Mouse (Mus musculus): ENCODE results near the gene 4930447C04Rik. TPM values are rescaled to one million over a fixed set of nuclear protein-coding genes. Genes with fewer than 3 reads are reported as not detected.
A peak's percentile ranks its signal among the peaks of the same experiment; 100 is the strongest.

The 4930447C04Rik gene
- total RNA-seq (2021): under 1 TPM; 0.30 to 0.47 TPM
- polyA plus RNA-seq (2012; rRNA removed): 0.23 TPM in 1 of 2 replicates, not detected in the other
- long read RNA-seq: 0 reads

GRCm38 (mm10) chr12:72940071-72940821, at the start of gene 4930447C04Rik:
Gene 4930447C04Rik, minus strand, starts transcription at chr12:72940774.
- H3K36me3 ChIP-seq (ENCODE audit: control insufficient read depth, insufficient read depth, low read length): no peaks in the 10 kb centered on the region
- 3% methylated on average over 39 of the region's 39 CpGs for WGBS
- no peak within 1 kb of the TSS for H3K4me3 ChIP-seq
- no peak for TF ChIP-seq POLR2A (IDR thresholded peaks at IDR 0.05; ENCODE audit: insufficient read depth, low read depth, low read length)
- TF ChIP-seq CTCF (IDR thresholded peaks at IDR 0.05): no peak
- no peaks in the 10 kb centered on the region for H3K79me2 ChIP-seq (replicated peaks; ENCODE audit: control insufficient read depth, insufficient read depth, low read length)
- intact Hi-C loops (cut with DNase I): no loop called here
- no peak for DNase-seq
- no peaks in the 10 kb centered on the region for H3K4me1 ChIP-seq (ENCODE audit: control insufficient read depth, insufficient read depth, low read length)
- H3K27ac ChIP-seq: no peak within 1 kb of the TSS
- H3K9ac ChIP-seq (ENCODE audit: low read depth, low read length): no peak within 1 kb of the TSS
- peaks cover 28% of the 10 kb centered on the region for H3K27me3 ChIP-seq (ENCODE audit: control insufficient read depth, insufficient read depth, low read length)

GRCm38 (mm10) chr12:72983071-72983857, 42.7 kb upstream of the 4930447C04Rik start:
- no peak for TF ChIP-seq CTCF (IDR thresholded peaks at IDR 0.05)
- TF ChIP-seq POLR2A (IDR thresholded peaks at IDR 0.05; ENCODE audit: insufficient read depth, low read depth, low read length): no peak
- TF ChIP-seq EP300 (IDR thresholded peaks at IDR 0.05; ENCODE audit: insufficient read depth, low read depth, low read length): no peak
- Histone ChIP-seq H3K27me3 (ENCODE audit: control insufficient read depth, insufficient read depth, low read length) (no peaks in the 10 kb centered on the region), H3K9ac (ENCODE audit: low read depth, low read length) (no peak overlapping the region), H3K27ac (peak overlapping the region; percentile 75), H3K36me3 (ENCODE audit: control insufficient read depth, insufficient read depth, low read length) (peaks cover 7% of the 10 kb centered on the region), H3K4me1 (ENCODE audit: control insufficient read depth, insufficient read depth, low read length) (peaks cover 8% of the 10 kb centered on the region), H3K4me3 (no peak overlapping the region), H3K79me2 (replicated peaks; ENCODE audit: control insufficient read depth, insufficient read depth, low read length) (no peaks in the 10 kb centered on the region)
- intact Hi-C loops (cut with DNase I): no loop called here
- WGBS: 38% methylated on average over 8 of the region's 8 CpGs
- peak; percentile 28 to 48 for DNase-seq

- TF ChIP-seq EP300 (IDR thresholded peaks at IDR 0.05; ENCODE audit: insufficient read depth, low read depth, low read length) (no peak), CTCF (IDR thresholded peaks at IDR 0.05) (no peak), POLR2A (IDR thresholded peaks at IDR 0.05; ENCODE audit: insufficient read depth, low read depth, low read length) (no peak)
- peaks cover 7% of the 10 kb centered on the region for H3K36me3 ChIP-seq (ENCODE audit: control insufficient read depth, insufficient read depth, low read length)
- no peaks in the 10 kb centered on the region for H3K79me2 ChIP-seq (replicated peaks; ENCODE audit: control insufficient read depth, insufficient read depth, low read length)
- H3K27ac ChIP-seq: peak overlapping the region; percentile 75
- intact Hi-C loops (cut with DNase I): no loop called here
- H3K4me3 ChIP-seq: no peak overlapping the region
- 70% methylated on average over 10 of the region's 10 CpGs for WGBS
- H3K4me1 ChIP-seq (ENCODE audit: control insufficient read depth, insufficient read depth, low read length): peaks cover 8% of the 10 kb centered on the region
- H3K9ac ChIP-seq (ENCODE audit: low read depth, low read length): no peak overlapping the region
- peak; percentile 27 to 31 for DNase-seq
- H3K27me3 ChIP-seq (ENCODE audit: control insufficient read depth, insufficient read depth, low read length): no peaks in the 10 kb centered on the region
Observed at GRCm38 (mm10) chr12:72982616-72983015, 42.0 kb upstream of the 4930447C04Rik start.

- H3K9ac ChIP-seq (ENCODE audit: low read depth, low read length): no peak overlapping the region
- H3K79me2 ChIP-seq (replicated peaks; ENCODE audit: control insufficient read depth, insufficient read depth, low read length): no peaks in the 10 kb centered on the region
- H3K27ac ChIP-seq: no peak overlapping the region
- no peak for DNase-seq
- 47% methylated on average over 5 of the region's 5 CpGs for whole genome bisulfite sequencing
- intact Hi-C loops (cut with DNase I): loop anchor here (5.0 kb wide), 1 partner anchor 517 kb away; no protein-coding TSS in a partner anchor
- no peak for TF ChIP-seq CTCF (IDR thresholded peaks at IDR 0.05)
- TF ChIP-seq EP300 (IDR thresholded peaks at IDR 0.05; ENCODE audit: insufficient read depth, low read depth, low read length): no peak
- TF ChIP-seq POLR2A (IDR thresholded peaks at IDR 0.05; ENCODE audit: insufficient read depth, low read depth, low read length): no peak
- no peaks in the 10 kb centered on the region for H3K27me3 ChIP-seq (ENCODE audit: control insufficient read depth, insufficient read depth, low read length)
- no peak overlapping the region for H3K4me3 ChIP-seq
- peaks cover 7% of the 10 kb centered on the region for H3K36me3 ChIP-seq (ENCODE audit: control insufficient read depth, insufficient read depth, low read length)
- peaks cover 8% of the 10 kb centered on the region for H3K4me1 ChIP-seq (ENCODE audit: control insufficient read depth, insufficient read depth, low read length)
Observed at GRCm38 (mm10) chr12:72979236-72979635, 38.7 kb upstream of the 4930447C04Rik start.

GRCm38 (mm10) chr12:72977851-72978250, 37.3 kb upstream of the 4930447C04Rik start:
- peaks cover 4% of the 10 kb centered on the region for H3K4me1 ChIP-seq (ENCODE audit: control insufficient read depth, insufficient read depth, low read length)
- TF ChIP-seq CTCF (IDR thresholded peaks at IDR 0.05) (no peak), POLR2A (IDR thresholded peaks at IDR 0.05; ENCODE audit: insufficient read depth, low read depth, low read length) (no peak), EP300 (IDR thresholded peaks at IDR 0.05; ENCODE audit: insufficient read depth, low read depth, low read length) (no peak)
- intact Hi-C loops (cut with DNase I): loop anchor here (2.0 to 5.0 kb wide), 2 partner anchors 463 to 516 kb away; no protein-coding TSS in a partner anchor
- no peak overlapping the region for H3K27ac ChIP-seq
- no peak overlapping the region for H3K9ac ChIP-seq (ENCODE audit: low read depth, low read length)
- no peak overlapping the region for H3K4me3 ChIP-seq
- peaks cover 3% of the 10 kb centered on the region; the same call in 1 of the 2 replicates for H3K36me3 ChIP-seq (ENCODE audit: control insufficient read depth, insufficient read depth, low read length)
- H3K27me3 ChIP-seq (ENCODE audit: control insufficient read depth, insufficient read depth, low read length): no peaks in the 10 kb centered on the region
- H3K79me2 ChIP-seq (replicated peaks; ENCODE audit: control insufficient read depth, insufficient read depth, low read length): no peaks in the 10 kb centered on the region
- 74% methylated on average over 3 of the region's 3 CpGs for WGBS
- DNase-seq: no peak

All from heart, adult 2 months (tissue).